17 mouse cellular contexts compared by ENCODE assay signal in genomic region chr2:145717539-145717938, GRCm38 (mm10).
"Had no signal": no experiment of that assay in that cellular context is flagged by ENCODE, and none has a peak within 500 bp of the region (broad histone marks: within the 10 kb centered on the region; RNA-seq: fewer than 3 reads in every experiment).

No protein-coding gene starts in this region.

- H3K9ac ChIP-seq: liver, embryonic 15.5 days; liver, postnatal 0 days; lung, embryonic 15.5 days; midbrain, embryonic 13.5 days; midbrain, embryonic 15.5 days; neural tube, embryonic 12.5 days; stomach, embryonic 15.5 days had no signal

- DNase-seq: liver, postnatal 0 days; lung, postnatal 14 days; lung, postnatal 36 days; right cerebral cortex, postnatal 14 days; thymus, adult 2 months; thymus, postnatal 25 days; thymus, postnatal 4 days had no signal

- H3K4me3 ChIP-seq: liver, embryonic 15.5 days; lung, embryonic 15.5 days; megakaryocyte, embryonic 14.5 days; midbrain, embryonic 13.5 days; midbrain, embryonic 15.5 days; neural tube, embryonic 12.5 days; stomach, embryonic 15.5 days had no signal

- H3K27me3 ChIP-seq: liver, embryonic 15.5 days; lung, embryonic 15.5 days; midbrain, embryonic 13.5 days; midbrain, embryonic 15.5 days; neural tube, embryonic 12.5 days; stomach, embryonic 15.5 days had no signal

- H3K36me3 ChIP-seq: liver, embryonic 15.5 days; lung, embryonic 15.5 days; midbrain, embryonic 15.5 days; neural tube, embryonic 12.5 days; stomach, embryonic 15.5 days had no signal

- H3K27ac ChIP-seq: liver, embryonic 15.5 days; lung, embryonic 15.5 days; macrophage; midbrain, embryonic 13.5 days; midbrain, embryonic 15.5 days; neural tube, embryonic 12.5 days; stomach, embryonic 15.5 days; stomach, postnatal 0 days had no signal

- ATAC-seq: liver, postnatal 0 days; midbrain, embryonic 13.5 days; midbrain, embryonic 15.5 days had no signal

- H3K9me3 ChIP-seq: liver, embryonic 15.5 days; lung, embryonic 15.5 days; megakaryocyte, embryonic 14.5 days; midbrain, embryonic 13.5 days; midbrain, embryonic 15.5 days; neural tube, embryonic 12.5 days; stomach, embryonic 15.5 days had no signal

- H3K4me1 ChIP-seq: liver, embryonic 15.5 days; lung, embryonic 15.5 days; midbrain, embryonic 13.5 days; midbrain, embryonic 15.5 days; neural tube, embryonic 12.5 days; stomach, embryonic 15.5 days had no signal

- H3K4me2 ChIP-seq: liver, embryonic 15.5 days; lung, embryonic 15.5 days; midbrain, embryonic 11.5 days; midbrain, embryonic 13.5 days; midbrain, embryonic 15.5 days; neural tube, embryonic 12.5 days; stomach, embryonic 15.5 days had no signal
